Mouse (Mus musculus) kidney, adult 2 months (tissue): Measurements from ENCODE around the gene Apol11b.
"Not testable (repeated sequence)": the region's sequence is repeated elsewhere in the genome, so short reads cannot be mapped to it uniquely, and the experiment has no call there.

ENCODE experiments used
- CTCF ChIP-seq: fragments of 200-500 bp; conservative IDR thresholded peaks from 2 replicates; pipeline ENCODE4 v1.5.1; 2011; ENCODE audit warnings: low read depth, mild to moderate bottlenecking, control low read depth, low read length, moderate library complexity, mixed read lengths; ENCODE audit not compliant: insufficient read depth, insufficient read length
- POLR2A ChIP-seq: fragments of 200-500 bp; IDR thresholded peaks from one replicate; pipeline ENCODE4 v1.6.1; 2011; ENCODE audit warnings: low read depth, low read length, control low read depth

GRCm38 (mm10) chr15:77659773-77660172, 16.7 kb upstream of the Apol11b start:
- not testable (repeated sequence) for TF ChIP-seq CTCF, POLR2A
